Mouse (Mus musculus): ENCODE measurements at regions not wholly inside any gene's neighbourhood (a gene's known extent, or its start where the extent isn't known, plus 50 kb on each side); places are given as distances from the start of the nearest gene placed in this dataset.

DNA sequence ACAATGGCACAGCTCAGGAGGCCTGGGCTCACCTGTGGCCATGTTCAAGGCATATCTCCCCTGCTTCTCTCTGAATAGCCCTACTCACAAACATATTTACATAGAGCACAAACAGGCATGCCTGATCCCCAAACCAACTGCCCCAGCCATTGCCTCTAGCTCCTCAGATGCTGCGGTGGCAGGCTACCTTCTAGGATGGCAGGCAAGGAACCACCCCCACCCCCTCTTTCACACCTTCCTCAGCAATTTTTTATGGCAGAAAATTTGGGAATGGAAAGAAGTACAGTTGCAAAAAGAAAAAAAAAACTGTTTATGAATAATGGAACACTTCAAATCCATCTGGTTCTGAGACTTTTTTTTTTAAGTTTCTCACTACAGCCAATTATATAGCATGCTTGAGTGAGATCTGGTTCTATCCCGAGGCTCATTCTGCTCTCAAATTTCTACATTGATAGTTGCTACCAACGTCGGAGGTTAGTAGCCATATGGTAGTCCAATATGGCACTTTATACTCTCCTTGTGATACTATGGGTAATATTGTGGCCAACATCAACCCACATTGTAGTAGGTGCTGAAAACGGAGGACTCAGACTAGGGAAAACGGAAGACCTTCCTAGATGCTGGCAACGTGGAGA is 136.8 kb upstream of the Gm10295 start:
- peak in 1 of 2 experiments; percentile 39 for DNase-seq (ENCODE audit: low spot score in 2 of 2)

DNA sequence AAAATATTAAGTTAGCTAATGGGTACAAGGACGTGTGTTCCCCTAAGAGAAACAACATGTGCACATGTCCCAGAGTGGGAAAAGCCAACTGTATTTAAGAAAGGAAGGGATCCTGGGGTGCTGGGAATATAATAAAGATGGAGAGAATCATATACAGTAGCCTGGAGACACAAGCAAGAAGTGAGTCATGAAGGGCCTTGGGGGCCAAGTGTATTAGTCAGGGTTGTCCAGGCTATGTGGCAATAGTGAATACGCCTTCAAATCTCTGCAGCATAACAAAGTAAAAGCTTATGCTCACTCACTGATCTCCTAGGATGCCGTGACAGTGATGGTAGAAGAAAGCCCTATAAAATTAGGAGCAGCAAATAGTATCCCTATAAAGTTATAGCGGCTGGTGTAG is 124.1 kb upstream of the Gm10295 start:
- DNase-seq (ENCODE audit: low spot score in 2 of 2), result no peak

GRCm38 (mm10) chr7:71472384-71473141 is 121.3 kb upstream of the Gm10295 start:
- peak; percentile 35 to 47 for DNase-seq (ENCODE audit: low spot score in 2 of 2)

- DNase-seq (ENCODE audit: low spot score in 2 of 2), result peak; percentile 31 to 42
Observed at GRCm38 (mm10) chr7:71471658-71472383, 120.5 kb upstream of the Gm10295 start.

- DNase-seq (ENCODE audit: low spot score in 2 of 2), result no peak
Observed at GRCm38 (mm10) chr7:71471319-71471657, 120.0 kb upstream of the Gm10295 start.

GRCm38 (mm10) chr7:71470418-71470817 is 119.1 kb upstream of the Gm10295 start:
- DNase-seq (ENCODE audit: low spot score in 2 of 2), result no peak

DNA sequence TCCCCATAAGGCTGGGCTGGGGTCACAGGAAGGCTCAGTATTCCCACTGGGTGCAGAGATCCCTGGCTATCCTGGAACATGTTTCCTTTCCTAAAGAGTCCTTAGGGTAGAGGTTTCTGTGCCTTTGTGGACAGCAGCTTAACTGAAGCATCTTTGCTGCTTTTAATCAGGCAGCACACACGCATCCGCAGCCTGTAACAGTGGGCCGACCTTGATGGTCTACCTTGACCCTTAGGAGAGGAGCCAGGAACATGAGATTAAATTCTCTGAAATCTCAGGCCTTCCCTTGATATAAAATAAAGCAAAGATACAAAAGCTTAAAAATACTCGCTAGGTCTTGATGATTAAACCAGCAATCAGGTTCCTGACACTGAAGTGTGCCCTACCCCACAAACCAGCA is 118.7 kb upstream of the Gm10295 start:
- no peak for DNase-seq (ENCODE audit: low spot score in 2 of 2)

- no peak for DNase-seq (ENCODE audit: low spot score in 2 of 2)
Observed at GRCm38 (mm10) chr7:71467436-71468127, 116.3 kb upstream of the Gm10295 start.

DNA sequence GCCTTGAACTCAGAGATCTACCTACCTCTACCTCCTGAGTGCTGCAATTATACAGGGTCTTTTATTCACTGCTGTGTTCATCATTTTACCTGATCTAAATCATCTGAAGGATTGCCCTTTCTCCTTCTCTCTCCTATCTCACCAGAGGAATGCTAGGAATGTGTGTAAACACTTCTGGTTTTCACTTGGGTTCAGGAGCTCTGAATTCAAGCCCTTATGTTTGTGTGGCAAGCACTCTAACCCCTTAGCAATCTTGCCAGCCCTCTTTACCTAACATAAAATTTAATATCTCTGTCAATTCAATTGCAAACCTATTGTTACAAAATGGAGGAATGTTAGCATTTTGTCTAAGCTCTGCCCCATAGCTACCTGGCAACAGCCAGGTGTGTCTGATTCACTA is 112.8 kb upstream of the Gm10295 start:
- DNase-seq (ENCODE audit: low spot score in 2 of 2), result no peak

DNA sequence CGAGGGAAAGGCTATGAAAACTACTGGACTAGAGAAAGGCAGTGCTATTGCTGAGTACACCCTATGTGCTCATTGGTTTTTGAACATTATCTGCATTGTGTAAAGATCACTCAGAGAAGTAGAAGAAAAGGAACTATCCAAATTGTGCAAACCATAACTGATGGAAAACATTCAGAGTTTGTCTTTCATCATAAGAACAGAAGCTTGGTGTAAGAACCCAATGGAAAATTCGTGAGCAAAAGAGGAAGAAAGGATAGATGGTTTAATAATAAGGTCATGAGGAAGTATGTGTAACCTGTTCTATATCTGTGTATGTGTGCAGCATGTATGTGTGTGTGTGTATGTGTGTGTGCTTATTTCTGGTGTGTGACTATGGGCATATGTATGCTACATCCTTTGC is 112.3 kb upstream of the Gm10295 start:
- DNase-seq (ENCODE audit: low spot score in 2 of 2), result no peak

DNA sequence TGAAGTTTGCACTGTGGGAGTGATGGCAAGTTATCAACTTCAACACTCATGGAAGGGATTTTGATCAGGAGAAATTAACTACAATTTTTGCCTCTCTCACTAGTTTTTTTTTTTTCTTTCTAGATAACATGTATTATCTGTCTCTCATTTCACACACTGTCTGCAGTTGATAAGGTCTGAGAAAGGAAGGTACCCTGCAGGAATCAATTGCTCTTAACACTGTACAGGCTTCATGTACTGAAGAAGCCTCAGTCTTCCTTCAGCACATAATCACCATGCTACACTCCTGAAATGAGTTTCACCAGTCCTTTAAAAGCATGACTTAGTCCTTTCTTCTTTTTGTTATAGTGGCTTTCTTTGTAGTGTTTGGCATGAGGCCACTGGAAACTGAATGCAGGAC is 108.5 kb upstream of the Gm10295 start:
- no peak for DNase-seq (ENCODE audit: low spot score in 2 of 2)

DNA sequence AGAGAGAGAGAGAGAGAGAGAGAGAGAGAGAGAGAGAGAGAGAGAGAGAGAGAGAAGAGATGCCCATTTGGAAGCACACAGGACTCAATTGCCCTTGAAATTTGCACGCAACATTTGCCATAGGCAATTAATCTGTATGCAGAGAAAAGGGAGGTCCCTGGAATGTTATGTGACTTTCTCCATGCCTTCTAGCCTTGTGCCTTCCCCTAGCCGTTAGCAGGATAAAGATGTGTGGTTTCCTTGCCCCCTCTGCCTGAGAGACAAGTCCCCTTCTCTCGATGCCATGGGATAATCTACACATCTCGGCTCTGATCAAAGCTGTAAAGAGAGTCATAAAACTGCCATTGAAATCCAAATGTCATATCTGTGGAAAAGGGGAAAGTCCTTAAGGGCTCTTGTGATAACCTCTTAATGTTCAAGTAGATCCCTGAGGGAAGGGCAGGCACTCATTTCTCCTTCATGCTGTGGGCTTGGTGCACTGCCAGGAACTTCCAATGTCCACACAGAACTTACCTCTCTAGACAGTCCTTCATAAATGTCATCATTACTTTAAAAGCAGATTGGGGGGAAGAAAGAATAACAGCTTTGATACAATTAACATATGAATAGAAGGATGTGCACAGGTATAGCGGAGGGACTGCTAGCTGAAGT is 106.9 kb upstream of the Gm10295 start:
- no peak for DNase-seq (ENCODE audit: low spot score in 2 of 2)

DNA sequence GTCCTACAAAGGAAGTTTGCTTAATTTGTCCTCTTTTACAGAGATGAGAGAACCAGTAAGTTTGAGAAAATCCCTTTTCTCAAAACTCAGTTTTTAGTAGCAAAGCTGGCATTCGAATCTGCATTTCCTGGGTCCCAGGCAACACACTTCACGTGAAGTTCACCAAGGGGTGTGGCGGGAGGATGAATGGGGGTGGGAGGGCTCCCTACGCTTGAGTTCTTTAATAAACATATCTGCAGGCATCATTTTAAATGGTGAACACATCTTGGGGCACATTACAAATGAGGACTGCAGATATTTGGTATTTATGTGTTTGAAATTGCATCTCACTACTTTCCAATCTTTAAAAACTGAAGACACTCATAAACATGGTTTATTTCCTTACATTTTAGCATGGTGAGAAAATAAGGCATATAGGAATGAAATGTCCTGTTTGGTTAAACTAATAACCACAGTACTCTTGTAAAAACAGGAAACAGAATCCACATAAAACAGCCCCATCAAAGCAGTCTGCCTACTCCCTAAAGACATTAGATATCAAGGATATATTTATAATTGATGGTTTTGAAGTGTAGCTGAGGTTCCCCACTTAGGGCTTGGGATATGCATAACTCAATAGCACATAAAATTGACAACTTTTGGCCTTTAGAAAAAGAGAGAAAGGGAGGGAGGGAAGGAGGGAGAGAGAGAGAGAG is 106.3 kb upstream of the Gm10295 start:
- no peak for DNase-seq (ENCODE audit: low spot score in 2 of 2)

- DNase-seq (ENCODE audit: low spot score in 2 of 2), result no peak
Observed at GRCm38 (mm10) chr7:71456421-71456820, 105.1 kb upstream of the Gm10295 start.

DNA sequence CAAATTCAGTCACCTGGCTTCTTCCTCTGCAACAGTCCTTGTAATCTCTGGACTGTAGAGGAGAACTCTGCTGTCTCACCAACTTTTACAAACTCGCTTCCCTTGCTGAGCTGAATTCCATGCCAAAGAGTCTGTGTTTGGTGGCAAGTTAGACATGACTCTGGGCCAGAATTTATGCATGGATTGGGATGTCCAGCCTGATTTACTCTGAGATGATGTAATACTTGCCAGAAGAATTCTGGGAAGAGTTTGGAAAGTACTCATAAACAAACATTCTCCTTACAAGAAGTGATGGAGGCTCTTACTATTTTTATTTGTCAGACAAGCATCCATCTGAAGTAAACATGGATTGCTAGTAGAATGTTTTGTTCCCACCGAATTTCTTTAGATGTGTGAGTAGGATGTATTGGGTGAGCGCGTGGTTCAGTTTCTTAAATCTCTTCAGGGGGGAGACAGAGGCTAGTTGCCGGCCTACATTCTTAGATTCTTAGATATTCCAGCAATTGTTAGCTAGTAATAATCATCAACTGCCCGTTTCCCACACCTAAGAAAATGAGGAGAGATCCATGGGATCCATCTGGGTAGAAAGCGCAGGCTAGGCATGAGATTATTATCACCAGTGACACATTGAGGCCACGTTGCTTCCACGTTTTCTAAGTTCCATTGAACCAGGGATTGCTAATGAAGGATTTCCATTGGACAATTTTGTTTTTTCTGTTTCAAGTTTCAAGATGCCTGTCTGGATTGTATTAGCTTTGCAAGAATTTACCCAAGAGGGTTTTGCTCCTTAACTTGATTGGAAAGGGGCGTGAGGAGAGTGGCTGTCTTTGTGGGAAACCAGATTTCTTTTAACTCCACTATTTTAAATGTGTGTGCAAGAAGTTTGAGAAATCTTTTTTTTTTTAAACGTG is 89.3 kb upstream of the Gm10295 start:
- no peak for DNase-seq (ENCODE audit: low spot score in 2 of 2)

DNA sequence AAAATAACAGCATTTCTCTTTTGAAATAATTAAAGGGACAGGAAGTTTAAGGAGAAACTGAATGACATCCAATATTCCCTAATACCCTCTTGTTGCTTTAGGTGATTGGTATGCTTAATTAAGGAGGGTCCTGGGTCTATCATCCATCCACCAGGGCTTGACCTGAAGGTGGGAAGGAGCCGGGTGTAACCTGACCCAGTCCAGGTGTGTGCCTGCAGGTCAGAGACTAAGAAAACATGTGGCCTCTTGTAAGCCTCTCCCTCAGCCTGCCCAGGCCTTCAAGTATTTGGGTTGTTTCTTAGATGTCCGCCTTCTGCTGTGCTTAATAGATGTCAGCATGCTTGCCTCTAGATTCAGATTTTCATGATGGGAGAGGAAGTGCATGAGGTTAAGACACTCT is 74.7 kb upstream of the Gm10295 start:
- no peak for DNase-seq (ENCODE audit: low spot score in 2 of 2)

DNA sequence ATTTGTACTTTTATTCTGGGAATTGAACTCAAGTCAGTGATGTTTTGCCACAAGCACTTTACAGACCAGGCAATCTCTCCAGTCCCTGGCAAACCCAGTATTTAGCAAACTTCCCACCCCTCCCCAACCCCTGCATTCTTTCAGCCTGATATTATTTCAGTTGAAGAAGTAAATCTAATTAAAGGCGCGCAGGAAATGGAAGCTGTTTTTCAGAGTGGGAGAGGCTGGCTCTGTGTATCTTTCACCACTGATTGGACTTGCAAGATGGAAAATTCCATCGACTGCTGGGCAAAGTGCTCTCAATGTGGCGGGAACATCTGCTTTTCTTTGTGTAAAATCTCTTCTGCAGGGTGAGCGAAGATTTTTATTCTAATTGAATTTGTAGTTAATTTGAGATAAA is 68.0 kb upstream of the Gm10295 start:
- no peak for DNase-seq (ENCODE audit: low spot score in 2 of 2)

- DNase-seq (ENCODE audit: low spot score in 2 of 2), result no peak
Observed at GRCm38 (mm10) chr7:71418856-71419255, 67.6 kb upstream of the Gm10295 start.

GRCm38 (mm10) chr7:71414756-71415155 is 63.5 kb upstream of the Gm10295 start:
- no peak for DNase-seq (ENCODE audit: low spot score in 2 of 2)

DNA sequence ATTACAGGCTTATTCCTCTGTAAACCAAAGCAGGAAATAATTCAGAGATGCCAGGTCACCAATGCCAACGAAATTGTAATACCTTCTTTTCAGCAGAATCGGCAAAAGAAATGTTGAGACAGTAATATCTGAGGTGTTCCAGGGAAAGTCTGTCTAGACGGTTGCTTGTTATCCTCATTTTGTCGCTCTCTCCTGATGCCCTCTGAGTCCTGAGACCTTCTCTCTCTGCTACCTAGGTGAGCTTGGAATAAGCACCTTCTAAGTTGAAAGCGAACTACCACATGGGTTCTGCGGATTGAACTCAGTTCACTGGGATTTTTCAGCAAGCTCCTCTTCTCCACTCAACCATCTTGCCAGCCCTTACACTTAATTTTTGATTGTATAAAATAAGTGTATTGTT is 61.8 kb upstream of the Gm10295 start:
- no peak for DNase-seq (ENCODE audit: low spot score in 2 of 2)
